Mouse (Mus musculus) CD4-positive naive resting alpha-beta T cell, adult 76 days (primary cell): ENCODE measurements around the gene Pspc1. TPM values are rescaled to one million over a fixed set of nuclear protein-coding genes. Genes with fewer than 3 reads are reported as not detected.

Experiments used
- total RNA-seq: library from RNA; stranded (reverse); gene quantifications from one replicate; pipeline ENCODE4 v1.2.4, GENCODE M21; 2023

Gene Pspc1
- total RNA-seq, result 70.1 TPM

DNA sequence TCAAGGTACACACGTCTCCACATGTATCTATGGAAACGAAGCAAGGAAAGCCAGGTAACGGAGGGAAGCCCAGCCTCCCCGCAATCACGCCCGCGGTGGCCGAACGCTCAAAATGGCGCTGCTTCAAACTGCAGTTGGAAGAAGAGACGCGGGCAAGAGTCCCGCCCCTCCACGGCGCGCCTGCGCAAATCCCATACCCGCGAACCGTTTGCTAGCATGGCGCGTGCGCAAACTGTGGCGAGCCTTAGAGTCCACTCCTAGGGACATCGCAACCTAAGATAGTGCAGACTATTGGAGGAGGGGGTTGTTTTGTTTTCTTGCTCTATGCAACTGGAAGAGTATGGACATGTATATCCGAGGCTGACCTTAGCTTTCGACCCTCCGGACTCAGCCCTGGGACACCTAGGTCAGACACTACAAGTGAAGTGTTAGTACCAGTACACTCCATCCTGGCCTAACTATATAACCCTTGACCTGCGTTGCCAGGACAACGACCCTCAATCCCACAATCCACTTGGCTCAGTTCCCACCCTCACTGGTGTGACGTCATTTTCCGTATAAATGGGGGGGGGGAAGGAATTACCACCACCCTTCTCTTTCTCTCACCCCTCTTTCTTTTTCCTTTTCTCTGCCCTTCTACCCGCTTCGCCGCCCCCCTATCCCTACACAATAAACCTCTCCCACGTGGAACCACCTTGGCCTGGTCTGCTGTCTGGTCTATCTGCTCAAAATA lies at the start of gene Pspc1:
Pspc1 (minus strand) TSS at position 117 of the 733 bp plus-strand sequence.

DNA sequence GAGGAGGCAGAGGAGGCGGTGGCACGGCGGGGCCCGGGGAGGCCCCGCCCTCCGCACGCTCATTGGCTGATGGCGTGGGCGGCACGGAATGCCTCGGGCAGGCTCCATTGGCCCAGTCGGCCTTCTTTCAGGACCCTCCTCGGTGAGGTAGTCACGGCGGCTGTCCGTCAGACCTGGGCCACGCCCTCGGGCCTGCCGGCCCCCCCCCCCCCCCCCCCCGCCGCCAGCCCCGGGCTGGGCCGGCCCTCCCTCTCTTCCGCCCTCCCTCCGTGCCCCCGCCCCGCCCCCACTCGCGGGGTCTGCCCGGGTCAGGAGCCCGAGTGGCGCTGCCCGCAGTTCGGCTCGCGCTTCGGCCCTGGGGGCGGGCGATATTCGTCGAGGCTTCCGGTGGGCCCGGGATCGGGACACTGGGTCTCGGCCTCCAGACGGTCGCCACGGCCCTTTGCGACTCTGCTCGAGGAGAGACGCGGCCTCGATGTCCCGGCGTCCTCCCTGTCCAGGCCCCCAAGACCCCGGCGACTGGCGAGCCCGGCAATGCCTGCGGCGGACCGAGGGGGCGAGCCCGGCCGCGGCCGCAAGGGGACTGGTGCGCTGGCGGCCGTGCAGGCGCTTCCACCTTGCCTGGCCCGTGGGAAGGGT lies 33.7 kb upstream of the Pspc1 start, which contains the start of gene Zmym5:
Zmym5 (minus strand) TSS at position 16 of the 639 bp plus-strand sequence.

Other genes with a start within 250 kb of the Pspc1 start
- 9.1 TPM for gene Cenpj, start 202.9 kb downstream of the Pspc1 start, total RNA-seq
- 77.4 TPM for gene Parp4, start 202.7 kb downstream of the Pspc1 start, total RNA-seq
- 27.4 TPM for gene Mphosph8, start 110.1 kb downstream of the Pspc1 start, total RNA-seq
- 53.0 TPM for gene Zmym5, start 33.4 kb upstream of the Pspc1 start, total RNA-seq
- gene Zmym2, start 108.3 kb upstream of the Pspc1 start, total RNA-seq, result 99.9 TPM